Mouse (Mus musculus): ENCODE measurements at regions not wholly inside any gene's neighbourhood (a gene's known extent, or its start where the extent isn't known, plus 50 kb on each side); places are given as distances from the start of the nearest gene placed in this dataset.

DNA sequence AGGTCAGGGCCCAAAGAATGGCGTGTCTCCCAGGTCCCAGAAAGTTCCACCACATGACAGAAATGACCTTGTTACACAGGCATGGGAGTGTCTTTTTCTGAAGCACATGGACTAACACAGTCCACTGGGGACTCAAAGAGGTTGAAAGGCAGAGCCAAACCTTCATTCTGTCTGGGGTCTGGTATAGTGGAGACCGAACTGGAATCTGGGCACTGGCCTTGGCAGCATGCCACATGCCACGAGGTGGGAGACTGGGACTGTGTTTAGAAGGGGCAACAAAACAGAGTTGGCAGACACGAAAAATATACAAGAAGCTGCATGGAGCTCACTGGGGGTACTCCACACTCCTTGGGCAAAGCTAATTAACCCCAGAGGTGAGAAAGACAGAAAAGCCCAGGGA lies 293.6 kb upstream of the Cdh4 start:
- TF ChIP-seq CTCF (IDR thresholded peaks at IDR 0.05; ENCODE audit: insufficient read depth, low read length) = no peak
- no peak for TF ChIP-seq POLR2A (IDR thresholded peaks at IDR 0.05; ENCODE audit: borderline replicate concordance, extremely low read depth, low read depth, low read length)
